Mouse (Mus musculus): ENCODE results near the gene Trim41.
"Not testable (repeated sequence)": the region's sequence is repeated elsewhere in the genome, so short reads cannot be mapped to it uniquely, and the experiment has no call there.

Gene Trim41

DNA sequence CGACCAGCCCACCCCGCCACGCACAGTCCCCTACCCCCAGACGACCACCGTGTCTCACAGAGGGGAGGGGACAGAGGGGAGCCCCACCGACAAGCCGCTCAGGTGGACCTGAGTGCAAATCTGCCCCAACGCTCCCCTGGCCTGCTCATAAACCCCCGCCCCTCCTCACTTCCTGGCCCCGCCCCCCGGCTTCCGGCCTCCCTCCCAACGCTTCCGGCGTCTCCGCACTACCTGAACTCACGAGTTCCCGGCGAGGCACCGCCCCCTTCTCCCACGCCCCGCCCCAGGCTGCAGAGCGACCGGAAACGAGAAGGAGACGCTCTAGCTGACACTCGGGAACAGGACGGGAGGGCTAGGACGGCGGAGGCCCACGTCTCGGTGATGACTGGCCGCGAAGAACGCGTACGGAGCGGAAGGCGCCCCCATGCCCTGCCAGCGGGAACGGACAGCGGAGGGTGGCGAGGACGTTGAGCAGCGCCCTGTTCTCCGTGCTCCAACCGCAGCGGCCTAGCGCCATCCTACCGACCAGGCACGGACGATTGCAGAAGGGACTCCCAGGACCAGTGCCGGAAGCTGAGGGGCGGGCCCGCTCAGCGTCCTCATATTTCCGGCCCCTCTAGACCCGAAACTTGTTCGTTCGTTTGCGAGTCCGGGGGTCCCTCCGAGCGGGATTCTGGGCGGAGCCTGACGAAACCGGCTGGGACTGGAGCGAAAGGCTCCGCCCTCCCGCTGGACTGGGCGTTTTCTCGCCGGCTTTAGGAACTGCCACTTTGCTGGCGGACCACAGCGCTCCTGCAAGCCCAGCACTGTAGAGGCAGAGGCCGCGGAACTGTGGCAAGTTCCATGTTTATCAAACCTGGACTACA lies at the start of gene Trim41:
Trim41 (minus strand) TSS at position 554 of the 866 bp plus-strand sequence.
- peak; percentile 99 for DNase-seq

DNA sequence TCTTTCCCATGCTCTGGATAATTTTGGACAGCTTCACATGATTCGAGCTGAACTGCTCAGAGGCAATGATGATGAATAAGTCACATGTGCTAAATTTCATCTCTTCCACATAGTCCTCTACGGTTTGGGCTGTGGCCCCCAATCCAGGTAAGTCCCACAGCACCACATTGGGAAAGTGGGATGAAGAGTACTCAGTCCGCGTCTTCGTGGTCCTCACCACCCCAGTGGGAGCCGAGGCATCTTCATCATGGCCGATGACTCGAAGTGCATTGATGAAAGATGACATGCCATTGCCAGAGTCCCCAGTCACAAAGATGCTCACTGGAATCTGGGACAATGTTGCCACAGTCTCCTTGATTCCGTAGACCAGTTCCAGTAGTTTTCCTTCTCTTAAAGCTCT lies 49.3 kb upstream of the Trim41 start:
- no peak for DNase-seq

DNA sequence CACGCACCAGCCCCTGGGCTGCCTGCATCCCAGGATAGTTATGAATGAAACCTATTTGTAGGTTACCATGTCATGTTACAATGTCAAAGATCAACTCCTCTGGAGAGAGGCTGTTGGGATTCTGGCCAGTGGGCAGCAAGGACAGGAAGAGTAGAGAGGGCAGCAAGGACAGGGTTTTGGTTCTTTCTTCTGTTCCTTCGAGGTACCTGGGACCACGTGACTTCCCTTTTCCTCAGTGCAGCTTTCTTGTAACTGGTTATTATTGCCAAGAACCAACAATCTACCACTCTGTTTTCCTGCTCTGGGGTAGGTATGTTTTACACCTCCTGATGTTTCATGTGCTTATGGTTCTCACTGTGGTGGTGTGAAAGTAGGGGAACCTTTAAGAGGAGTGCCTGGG lies 46.7 kb upstream of the Trim41 start:
- no peak for DNase-seq

DNA sequence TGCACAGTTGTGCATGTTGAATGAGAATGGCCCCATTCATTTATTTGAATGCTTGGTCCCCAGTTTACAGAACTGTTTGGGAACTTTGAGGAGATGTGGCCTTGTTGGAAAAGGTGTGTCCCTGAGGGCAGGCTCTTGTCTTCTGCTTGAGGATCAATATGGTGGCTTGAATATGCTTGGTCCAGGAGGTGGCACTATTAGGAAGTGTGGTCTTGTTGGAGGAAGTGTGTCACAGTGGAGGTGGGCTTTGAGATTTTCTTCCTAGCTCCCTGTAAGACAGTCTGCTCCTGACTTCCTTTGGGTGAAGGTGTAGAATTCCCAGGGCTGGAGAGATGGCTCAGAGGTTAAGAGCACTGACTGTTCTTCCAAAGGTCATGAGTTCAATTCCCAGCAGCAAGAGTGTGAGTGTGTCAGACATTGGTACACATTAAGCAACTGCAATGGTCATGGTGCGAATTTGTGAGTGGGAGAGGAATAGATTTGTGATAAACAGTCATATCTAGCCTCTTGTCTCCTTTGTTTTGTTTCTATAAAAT lies 45.7 kb upstream of the Trim41 start:
- no peak for DNase-seq

DNA sequence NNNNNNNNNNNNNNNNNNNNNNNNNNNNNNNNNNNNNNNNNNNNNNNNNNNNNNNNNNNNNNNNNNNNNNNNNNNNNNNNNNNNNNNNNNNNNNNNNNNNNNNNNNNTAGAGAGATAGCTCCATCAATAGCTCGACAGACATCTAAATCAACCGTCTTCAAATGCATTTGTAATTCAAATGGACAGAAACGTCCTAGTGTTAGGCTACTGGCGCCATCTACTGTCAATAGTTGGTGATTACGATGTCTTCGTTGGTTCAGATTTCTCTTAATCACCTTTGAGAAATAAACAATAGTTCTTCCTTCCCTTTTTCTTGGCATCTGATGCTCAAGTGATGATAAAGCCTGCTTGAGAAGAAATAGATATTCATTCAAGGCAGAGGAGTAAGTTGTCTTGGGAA lies 41.9 kb upstream of the Trim41 start:
- peak in 1 of 2 experiments; percentile 65 for DNase-seq

DNA sequence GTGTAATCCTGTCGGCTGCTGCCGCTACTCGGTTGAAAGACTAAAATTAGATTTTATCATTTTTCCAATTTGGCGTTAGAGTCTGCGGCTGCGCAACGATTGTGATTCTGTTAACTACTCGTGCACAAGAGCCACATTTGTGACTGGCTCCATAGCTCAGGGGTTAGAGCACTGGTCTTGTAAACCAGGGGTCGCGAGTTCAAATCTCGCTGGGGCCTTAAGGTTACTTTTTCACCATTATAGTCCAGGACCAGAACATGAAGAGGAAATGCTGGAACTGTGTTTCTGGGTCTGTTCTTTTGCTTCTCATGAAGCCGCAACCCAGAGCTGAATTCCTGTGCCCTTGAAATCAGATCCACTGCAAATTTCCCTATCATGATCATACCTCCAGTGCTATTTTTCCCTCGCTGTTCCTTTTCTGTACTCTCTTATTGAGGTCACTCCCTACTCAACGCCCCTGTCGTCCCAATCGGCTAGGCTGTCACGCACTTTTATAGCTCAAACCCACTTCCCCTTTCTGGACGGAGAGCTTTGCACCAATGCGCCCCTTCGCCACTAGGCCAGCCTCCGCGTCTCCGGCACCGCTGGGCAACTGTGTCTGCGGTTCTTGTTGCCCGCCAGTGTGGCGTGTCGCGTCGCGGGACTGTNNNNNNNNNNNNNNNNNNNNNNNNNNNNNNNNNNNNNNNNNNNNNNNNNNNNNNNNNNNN lies 36.5 kb upstream of the Trim41 start:
- DNase-seq = peak; percentile 89

DNA sequence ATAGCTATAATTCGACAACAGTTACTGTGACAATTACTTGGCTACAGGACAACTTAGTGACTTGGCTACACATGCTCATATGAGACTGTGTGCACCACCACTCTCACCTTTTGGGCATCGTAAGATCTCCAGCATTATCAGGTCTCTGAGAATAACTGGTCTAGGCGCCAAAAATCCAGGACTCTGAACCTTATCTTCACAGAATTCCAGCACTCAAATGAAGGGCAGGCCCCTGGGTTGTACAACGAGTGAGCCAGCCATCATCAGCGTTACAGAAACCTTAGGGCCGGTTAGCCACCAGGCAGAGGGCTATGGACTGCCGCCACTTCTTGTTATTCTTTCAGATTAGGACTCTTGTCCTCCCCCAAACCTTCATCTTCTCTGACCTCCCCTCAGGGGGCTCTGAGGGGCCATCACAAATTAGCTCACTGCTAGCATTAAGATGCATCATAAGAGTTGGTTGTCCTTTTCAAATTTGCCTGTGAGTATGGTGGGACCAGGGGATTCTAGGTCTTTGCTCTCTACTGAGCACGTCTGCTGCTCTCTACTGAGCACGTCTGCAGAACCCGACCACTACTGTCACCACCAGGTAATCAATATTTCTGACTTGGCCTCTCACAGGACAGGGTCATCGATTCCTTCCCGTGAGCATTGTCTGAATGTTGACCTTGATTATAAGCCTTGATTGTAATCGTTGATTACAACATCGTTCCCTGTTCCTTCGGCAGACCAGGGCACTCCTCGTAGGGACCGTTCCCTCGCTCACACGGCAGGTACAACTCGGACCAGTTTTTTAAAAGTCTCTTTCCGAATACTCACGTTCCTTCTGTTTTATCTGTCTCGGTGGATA lies 35.7 kb upstream of the Trim41 start:
- no peak for DNase-seq

DNA sequence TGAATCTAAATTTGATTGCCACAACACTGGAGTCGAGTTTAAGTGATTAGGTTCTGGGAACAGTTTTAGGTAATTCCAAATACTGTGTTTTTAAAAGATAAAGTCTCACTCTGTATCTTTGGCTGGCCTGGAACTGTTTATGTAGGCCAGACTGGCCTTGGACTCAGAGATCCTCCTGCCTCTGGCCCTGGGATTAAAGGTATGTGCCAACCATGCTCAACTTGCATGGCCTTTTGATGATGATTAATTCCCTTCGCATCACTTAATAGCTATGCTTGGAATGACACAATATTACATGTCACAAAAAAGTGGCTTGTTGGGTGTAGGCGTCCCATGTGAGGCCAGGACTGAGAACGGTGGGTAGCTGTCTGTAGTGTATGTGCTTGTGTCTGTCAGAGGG lies 35.0 kb upstream of the Trim41 start:
- no peak for DNase-seq

DNA sequence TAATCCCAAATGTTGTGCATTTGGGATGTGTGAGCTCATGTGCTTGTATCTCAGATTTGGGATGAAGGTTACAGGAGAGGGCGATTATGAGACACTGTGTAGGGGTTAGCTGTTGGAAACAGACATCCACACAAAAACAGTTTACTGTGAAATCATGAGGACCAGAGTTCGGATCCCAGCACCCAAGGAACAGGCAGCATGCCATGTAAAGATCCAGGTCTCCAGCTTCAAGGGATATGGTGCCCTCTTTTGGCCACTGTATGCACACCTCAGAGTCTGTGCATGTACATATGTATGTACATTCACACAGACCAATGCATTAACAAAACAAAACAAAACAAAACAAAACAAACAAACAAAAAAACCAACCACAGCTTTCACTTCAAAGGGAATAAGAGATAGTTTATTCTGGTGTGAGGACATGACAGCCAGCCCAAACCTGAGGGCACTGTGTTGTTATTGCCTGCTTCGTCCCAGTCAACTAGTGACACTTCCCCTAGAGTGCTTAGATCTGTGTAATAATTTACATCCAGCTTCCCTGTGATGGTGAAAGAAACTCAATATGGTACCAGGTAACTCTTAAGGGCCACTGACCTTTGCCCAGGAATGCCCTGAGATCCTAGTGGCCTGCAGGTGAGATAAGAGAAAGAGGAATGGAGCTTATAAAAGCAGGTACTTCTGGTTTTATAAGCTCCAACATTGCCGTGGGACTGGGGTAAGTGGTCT lies 34.3 kb upstream of the Trim41 start:
- DNase-seq = no peak

DNA sequence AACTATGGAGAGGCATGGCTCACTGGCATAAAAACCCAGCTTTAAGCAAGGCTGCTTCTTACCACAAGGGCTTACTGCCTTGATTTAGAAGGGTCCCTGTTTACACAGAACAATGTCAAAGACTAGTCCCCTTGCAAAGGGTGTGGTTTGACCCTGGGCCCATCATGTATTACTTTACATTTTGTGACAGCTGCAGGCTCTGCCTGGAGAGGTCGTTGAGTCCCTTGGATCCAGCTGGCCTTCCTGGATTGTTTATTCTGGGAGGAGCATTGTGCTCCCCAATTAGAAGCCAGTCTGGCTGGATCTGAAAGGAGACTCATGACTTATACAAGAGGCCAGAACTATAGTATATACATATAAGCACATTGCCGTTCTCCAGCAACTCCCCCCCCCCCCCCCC lies 33.1 kb upstream of the Trim41 start:
- DNase-seq = no peak

DNA sequence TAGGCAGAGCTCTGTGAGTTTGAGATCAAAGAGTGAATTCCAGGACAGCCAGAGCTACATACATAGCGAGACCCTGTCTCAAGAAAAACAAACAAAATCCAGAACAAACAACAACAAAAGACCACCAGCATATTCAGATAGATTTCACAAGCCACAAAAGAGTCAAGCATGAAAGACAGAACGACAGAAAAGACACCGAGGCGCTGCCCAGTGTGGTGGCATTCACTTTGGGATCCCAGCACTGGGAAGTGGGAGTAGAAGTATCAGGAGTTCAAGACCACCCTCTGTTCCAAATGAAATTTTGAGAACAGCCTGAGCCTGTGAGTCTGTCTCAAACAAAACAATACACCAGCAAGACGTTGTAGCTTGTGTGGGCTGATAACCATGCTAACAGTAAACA lies 29.7 kb upstream of the Trim41 start:
- no peak for DNase-seq

DNA sequence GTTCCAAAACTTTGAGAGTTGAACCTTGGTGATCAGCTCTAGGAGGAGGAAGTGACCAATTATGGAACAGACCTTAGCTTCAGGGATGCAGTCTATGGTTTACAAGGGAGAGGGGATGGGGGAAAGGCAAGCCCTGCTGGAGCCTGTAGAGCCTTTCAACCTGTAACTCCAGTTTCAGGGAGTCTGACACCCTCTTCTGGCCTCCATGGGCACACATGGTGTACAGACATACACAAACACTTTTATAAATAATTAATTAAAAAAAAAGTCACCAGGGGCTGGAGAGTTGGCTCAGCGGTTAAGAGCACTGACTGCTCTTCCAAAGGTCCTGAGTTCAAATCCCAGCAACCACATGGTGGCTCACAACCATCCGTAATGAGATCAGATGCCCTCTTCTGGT lies 29.2 kb upstream of the Trim41 start:
- DNase-seq = not testable (repeated sequence)

DNA sequence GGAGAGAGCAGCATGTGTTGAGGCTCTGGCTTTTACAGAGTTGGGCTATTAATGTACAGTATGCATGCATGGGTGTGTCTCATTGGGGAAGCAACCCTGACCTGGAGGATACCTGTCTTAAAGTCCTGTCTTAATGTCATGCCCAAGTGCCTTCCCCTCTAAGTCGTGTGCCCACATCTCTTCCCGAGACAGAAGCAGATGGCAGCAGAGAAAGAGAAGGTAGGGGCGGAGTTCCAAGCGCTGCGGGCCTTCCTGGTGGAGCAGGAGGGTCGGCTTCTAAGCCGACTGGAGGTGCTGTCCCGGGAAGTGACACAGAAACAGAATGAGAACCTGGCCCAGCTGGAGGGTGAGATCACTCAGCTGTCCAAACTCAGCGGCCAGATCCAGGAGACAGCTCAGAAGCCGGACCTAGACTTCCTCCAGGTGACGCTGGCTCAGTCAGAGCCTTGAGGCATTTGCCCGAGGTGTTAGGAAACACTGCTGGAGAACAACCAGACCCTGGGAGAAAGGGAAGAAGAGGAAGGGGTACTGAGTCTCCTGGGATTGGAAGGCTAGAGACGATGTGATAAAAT lies 28.2 kb upstream of the Trim41 start:
- DNase-seq = no peak

DNA sequence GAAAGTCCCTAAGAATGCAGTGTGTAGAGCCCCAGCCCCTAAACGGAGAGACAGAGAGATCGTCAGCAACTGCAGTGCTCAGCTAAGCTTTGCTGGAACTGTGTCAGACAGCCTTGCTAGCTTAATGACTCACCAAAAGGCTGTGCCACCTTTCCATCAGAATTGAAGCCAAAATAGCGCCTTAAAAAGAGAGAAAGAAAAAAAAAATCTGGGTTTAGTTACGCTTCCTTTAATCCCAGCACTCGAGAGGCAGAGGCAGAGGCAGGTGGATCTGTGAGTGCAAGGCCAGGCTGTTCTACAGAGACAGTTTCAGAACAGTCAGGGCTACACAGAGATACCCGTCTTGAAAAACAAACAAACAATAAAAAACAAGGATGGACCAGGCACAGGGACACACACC lies 27.2 kb upstream of the Trim41 start:
- DNase-seq = no peak

DNA sequence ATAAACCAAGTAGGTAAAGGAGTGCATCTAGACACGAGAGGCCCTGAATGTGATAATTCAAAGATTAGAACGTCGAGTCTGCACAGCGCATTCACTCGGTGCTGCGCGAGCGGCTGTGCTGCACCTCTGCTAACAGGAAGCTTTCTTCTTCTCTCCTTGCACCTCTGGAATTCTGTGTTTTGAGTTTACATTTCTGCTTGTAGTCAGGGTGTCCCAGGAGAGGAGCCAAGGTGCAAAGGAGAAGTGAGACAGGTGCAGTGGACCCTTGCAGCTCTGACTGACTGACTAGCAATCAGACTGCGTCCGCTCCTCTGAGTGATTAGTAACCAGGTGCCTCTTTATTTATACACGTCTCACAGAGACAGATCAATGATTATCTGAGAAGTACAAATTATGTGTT lies 26.0 kb upstream of the Trim41 start:
- DNase-seq = no peak

DNA sequence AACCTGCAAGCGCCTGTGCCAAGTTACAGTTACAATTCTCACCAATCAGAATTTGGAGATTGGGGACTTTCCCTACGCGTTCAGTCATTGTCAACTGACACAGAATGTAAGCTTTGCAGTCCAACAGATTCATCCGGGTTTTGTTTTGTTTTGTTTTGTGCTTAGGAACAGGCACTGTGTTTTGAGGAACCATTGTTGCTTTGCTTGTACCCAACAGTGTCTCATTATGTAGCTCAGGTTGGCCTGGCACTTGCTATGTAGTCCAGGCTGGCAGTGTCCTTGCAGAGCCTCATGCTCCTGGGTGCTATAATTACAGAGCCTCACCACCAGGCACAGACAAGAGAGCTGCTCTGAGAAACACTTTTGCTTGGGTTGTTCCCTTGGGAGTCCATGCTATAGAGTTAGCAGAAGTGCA lies 25.2 kb upstream of the Trim41 start:
- DNase-seq = no peak

DNA sequence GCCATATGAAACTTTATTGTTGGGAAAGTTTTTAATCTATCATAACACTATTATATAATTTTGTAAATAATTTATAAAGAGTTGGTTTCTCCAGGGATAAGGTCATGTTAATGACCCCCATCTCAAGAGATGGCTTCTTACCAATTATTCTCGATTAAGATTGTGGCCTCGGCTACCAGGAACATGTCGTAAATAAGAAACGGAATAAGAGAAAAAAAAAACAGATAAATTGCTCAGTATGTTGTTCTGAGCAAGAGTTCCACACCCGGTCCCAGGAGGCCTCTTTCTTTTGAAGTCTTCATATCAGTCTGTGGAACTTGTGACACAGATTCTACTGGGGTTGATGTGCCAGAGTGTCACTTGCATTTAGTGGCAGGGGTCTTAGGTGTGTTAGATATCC lies 24.1 kb upstream of the Trim41 start:
- DNase-seq = no peak

DNA sequence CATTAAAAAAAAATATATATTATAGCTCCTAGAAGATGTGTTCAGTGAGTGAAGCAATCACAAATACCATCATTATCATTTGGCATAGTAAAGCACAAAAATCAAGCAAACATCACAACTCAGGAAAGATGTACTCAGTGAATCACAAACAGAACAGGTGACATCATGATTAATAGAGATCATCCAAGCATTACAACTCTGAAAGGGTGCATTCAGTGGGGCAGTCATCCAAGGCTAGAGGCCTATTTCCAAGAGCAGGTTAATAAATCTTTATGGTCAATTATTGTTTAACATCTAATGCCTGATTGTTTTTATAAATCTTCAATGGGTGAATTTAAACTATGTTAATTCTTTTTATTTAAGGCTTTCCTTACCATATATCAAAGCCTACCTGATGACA lies 23.7 kb upstream of the Trim41 start:
- no peak for DNase-seq

DNA sequence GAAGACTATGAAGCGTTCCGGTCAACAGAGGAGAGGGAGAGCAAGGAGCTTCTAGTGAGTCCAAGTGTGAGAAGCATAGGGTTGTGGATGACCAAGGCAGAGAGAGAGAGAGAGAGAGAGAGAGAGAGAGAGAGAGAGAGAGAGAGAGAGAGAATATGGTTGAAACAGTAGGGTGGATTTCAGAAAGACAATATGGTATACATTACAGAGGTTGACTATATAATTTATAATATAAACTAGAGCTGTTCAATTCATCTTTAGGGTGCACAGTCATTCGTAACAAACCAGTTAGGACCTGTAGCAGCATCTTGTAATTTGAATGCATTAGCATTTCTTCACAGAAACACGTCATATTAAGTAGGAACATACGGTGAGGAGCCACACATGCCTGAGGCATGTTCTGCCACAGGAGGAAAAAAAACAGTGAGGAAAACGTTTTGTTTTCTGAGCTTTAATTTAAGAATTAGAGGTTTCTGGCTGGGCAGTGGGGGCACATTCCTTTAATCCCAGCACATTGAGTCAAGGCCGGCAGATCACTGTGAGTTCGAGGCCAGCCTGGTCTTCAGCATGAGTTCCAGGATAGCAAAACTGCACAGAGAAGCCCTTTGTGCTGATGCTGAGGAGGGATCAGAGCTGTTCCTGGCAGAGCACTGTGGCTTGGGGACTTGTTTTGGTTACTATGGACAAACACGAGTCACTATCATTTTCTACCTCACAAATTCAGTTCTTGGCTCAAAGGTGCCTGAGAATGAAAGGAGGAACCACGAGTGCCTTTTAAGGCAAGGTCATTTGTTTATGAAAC lies 21.9 kb upstream of the Trim41 start:
- no peak for DNase-seq

DNA sequence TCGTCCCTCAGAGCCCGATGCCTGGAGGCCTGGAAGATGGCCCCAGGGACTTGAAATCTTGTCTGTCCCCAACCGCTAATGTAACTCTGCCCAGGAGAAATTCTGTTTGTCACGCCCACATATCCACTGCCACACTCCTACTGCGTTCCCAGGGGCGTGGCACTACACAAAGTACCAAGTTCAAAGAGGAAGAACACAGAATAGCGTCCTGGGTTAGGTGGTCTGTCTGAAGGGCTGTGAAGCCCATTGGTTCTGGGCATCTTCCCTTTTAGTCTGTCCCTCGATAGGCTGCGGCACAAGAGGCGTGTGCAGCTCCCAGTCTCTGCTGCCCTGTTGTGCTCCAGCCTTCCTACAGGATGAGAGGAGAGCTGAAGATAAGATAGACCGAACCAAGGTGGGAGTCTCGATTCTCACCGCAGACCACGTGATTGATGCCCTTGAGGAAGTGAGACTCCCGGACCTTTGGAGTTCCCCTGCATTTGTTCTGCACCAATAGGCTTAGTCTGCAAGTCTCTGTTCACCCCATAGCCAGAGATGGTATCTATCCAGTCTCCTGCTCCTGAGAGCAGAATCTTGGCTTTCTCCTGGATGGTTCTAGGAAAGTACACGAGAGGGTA lies 21.1 kb upstream of the Trim41 start:
- DNase-seq = peak; percentile 40 to 53
